Mouse (Mus musculus) splenic B cell, adult 2 months (primary cell): ENCODE data around the gene Rgs21.

Source experiments
- DNase-seq: peaks from one replicate; pipeline ENCODE4 v3.0.0-alpha.2; 2011; ENCODE audit warnings: low read depth, low spot score
- H3K27me3 ChIP-seq: 2 replicates; pipeline ENCODE4 v1.6.1; 2012; ENCODE audit warnings: mild to moderate bottlenecking, low read length, moderate library complexity, mixed read lengths; ENCODE audit not compliant: control insufficient read depth, poor library complexity, insufficient read depth, severe bottlenecking
- H3K36me3 ChIP-seq: 2 replicates; pipeline ENCODE4 v1.6.1; 2012; ENCODE audit warnings: mild to moderate bottlenecking, low read length, moderate library complexity, mixed read lengths; ENCODE audit not compliant: control insufficient read depth, poor library complexity, insufficient read depth, severe bottlenecking

Gene Rgs21

GRCm38 (mm10) chr1:144488223-144488835 is 79.1 kb downstream of the Rgs21 start:
- no peaks in the 10 kb centered on the region for H3K36me3 ChIP-seq
- DNase-seq: no peak
- H3K27me3 ChIP-seq: no peaks in the 10 kb centered on the region
